Mouse (Mus musculus) intestine, embryonic 14.5 days (tissue): ENCODE results near the gene 1700001O22Rik. TPM values are rescaled to one million over a fixed set of nuclear protein-coding genes. Genes with fewer than 3 reads are reported as not detected.
A peak's percentile ranks its signal among the peaks of the same experiment; 100 is the strongest.

Source experiments
- ATAC-seq: fragments of 200-750 bp; cut with Nextera tagmentation; replicated peaks from 2 replicates; pipeline ENCODE4 v1.8.0; 2017; ENCODE audit warnings: low read depth, moderate number of reproducible peaks, moderate TSS enrichment, moderate library complexity; ENCODE audit not compliant: low FRiP score, low TSS enrichment
- DNase-seq: peaks from one replicate; pipeline ENCODE4 v3.0.0-alpha.2; 2018; ENCODE audit warnings: low spot score
- H3K27ac ChIP-seq: fragments of 300-500 bp; sonication (generic); 2 replicates; pipeline ENCODE4 v1.5.1; 2014; ENCODE audit warnings: low read depth, mild to moderate bottlenecking, control low read depth
- H3K27me3 ChIP-seq: fragments of 300-500 bp; sonication (generic); replicated peaks from 2 replicates; pipeline ENCODE4 v1.6.1; 2014; ENCODE audit warnings: low read length, control low read depth; ENCODE audit not compliant: control insufficient read depth, insufficient read depth
- H3K36me3 ChIP-seq: fragments of 300-500 bp; sonication (generic); 2 replicates; pipeline ENCODE4 v1.6.1; 2014; ENCODE audit warnings: low read length, control low read depth; ENCODE audit not compliant: control insufficient read depth, insufficient read depth
- H3K4me1 ChIP-seq: fragments of 300-500 bp; sonication (generic); replicated peaks from 2 replicates; pipeline ENCODE4 v1.6.1; 2014; ENCODE audit warnings: low read length, control low read depth, mixed read lengths; ENCODE audit not compliant: control insufficient read depth, insufficient read depth
- H3K4me2 ChIP-seq: fragments of 300-500 bp; sonication (generic); 2 replicates; pipeline ENCODE4 v1.6.1; 2014; ENCODE audit warnings: low read length
- H3K4me3 ChIP-seq: fragments of 300-500 bp; sonication (generic); 2 replicates; pipeline ENCODE4 v1.5.1; 2014; ENCODE audit warnings: low read depth, low read length, control low read depth, mixed read lengths
- H3K9ac ChIP-seq: fragments of 300-500 bp; sonication (generic); 2 replicates; pipeline ENCODE4 v1.6.1; 2014; ENCODE audit warnings: mild to moderate bottlenecking, low read length
- H3K9me3 ChIP-seq: fragments of 300-500 bp; sonication (generic); 2 replicates; pipeline ENCODE4 v1.6.1; 2016; ENCODE audit warnings: low read length, control low read depth; ENCODE audit not compliant: control insufficient read depth
- WGBS: fragments of 180-500 bp; shearing (Covaris S2); extraction: QIAGEN DNeasy Blood & Tissue Kit; methylation state at CpG from one replicate; pipeline ENCODE4 v1.1.7; 2014; 5-methylcytosine and 5-hydroxymethylcytosine counted together
- polyA plus RNA-seq: library from polyadenylated mRNA; unstranded; fragments of >200 nt; fragmentation: Nextera tagmentation; extraction: Ambion mirVana; gene quantifications from 2 replicates; pipeline ENCODE4 v1.2.1, GENCODE M21; 2014

The 1700001O22Rik gene
- polyA plus RNA-seq, 1 experiment from 2014 or later, result 2.1 TPM

DNA sequence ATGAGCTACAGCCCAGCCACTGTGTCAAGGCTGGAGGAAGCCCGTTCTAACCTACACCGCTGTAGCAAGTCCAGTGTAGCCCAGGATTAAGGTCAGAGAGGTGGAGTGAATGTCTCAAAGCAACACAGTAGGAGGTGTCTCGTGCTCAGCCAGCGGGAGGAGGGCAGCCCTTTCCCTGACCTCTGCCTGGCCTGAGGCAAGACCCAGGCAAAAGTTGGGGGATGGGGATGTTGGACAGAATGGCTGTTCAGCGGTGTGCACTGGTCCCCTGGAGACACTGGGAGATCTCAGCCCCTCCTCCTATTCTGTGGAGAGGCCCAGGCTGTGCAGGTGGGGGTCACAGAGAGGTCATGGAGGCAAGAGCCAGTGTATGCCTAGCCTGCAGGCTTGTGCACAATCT is 24.2 kb downstream of the 1700001O22Rik start:
- H3K4me1 ChIP-seq, result peaks cover 14% of the 10 kb centered on the region

DNA sequence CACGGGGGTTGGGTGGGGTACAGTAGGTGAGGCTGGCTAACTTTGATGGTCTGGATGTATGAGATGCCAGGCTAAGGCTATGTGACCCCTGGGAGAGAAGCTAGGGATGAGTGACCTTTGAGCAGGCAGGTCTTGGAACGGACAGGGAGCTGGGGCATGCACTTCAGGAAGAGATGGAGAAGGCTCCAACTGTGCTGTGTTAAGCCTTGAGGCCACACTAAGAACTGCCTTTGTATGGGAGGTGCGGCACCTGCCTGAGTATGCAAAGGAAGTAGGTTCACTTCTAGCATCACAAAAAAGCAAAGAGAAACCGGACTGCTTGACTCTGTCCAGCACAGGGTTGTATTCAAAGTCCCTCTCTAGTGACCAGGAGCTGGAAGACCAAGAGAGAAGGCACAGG is 25.2 kb downstream of the 1700001O22Rik start:
- H3K4me1 ChIP-seq, result peaks cover 7% of the 10 kb centered on the region
- no peak for DNase-seq
- ATAC-seq, result no peak
- H3K9ac ChIP-seq, result no peak overlapping the region
- H3K27ac ChIP-seq, result no peak overlapping the region
- H3K27me3 ChIP-seq, result no peaks in the 10 kb centered on the region
- WGBS, result 82% methylated on average over 4 of the region's 4 CpGs
- H3K9me3 ChIP-seq, result no peaks in the 10 kb centered on the region
- H3K4me2 ChIP-seq, result no peak overlapping the region
- H3K36me3 ChIP-seq, result no peaks in the 10 kb centered on the region
- H3K4me3 ChIP-seq, result no peak overlapping the region

More for the DNA sequence above, 24.2 kb downstream of the 1700001O22Rik start:
- WGBS, result 15% methylated on average over 5 of the region's 5 CpGs
- ATAC-seq (no peak; the same call in 1 of the 2 replicates), DNase-seq (no peak)
- Histone ChIP-seq H3K9ac (no peak overlapping the region), H3K4me3 (no peak overlapping the region), H3K9me3 (no peaks in the 10 kb centered on the region), H3K27me3 (no peaks in the 10 kb centered on the region), H3K4me2 (no peak overlapping the region), H3K36me3 (no peaks in the 10 kb centered on the region), H3K27ac (no peak overlapping the region)

- Histone ChIP-seq H3K4me1 (peaks cover 13% of the 10 kb centered on the region), H3K4me2 (no peak overlapping the region), H3K9me3 (no peaks in the 10 kb centered on the region), H3K4me3 (no peak overlapping the region), H3K36me3 (no peaks in the 10 kb centered on the region), H3K9ac (no peak overlapping the region), H3K27ac (no peak overlapping the region), H3K27me3 (no peaks in the 10 kb centered on the region)
- WGBS, result 71% methylated on average over 3 of the region's 3 CpGs
- no peak for DNase-seq
- no peak for ATAC-seq
Measured at GRCm38 (mm10) chr2:30777266-30777665, 26.2 kb downstream of the 1700001O22Rik start.

- no peak overlapping the region for H3K4me3 ChIP-seq
- no peak overlapping the region for H3K9ac ChIP-seq
- 56% methylated on average over 3 of the region's 3 CpGs for WGBS
- H3K4me1 ChIP-seq, result peaks cover 16% of the 10 kb centered on the region
- ATAC-seq (no peak), DNase-seq (no peak)
- H3K4me2 ChIP-seq, result no peak overlapping the region
- no peaks in the 10 kb centered on the region for H3K27me3 ChIP-seq
- no peak overlapping the region for H3K27ac ChIP-seq
- no peaks in the 10 kb centered on the region for H3K9me3 ChIP-seq
- H3K36me3 ChIP-seq, result no peaks in the 10 kb centered on the region
Measured at GRCm38 (mm10) chr2:30775955-30776354, 27.5 kb downstream of the 1700001O22Rik start.

GRCm38 (mm10) chr2:30773313-30774005 is 30.0 kb downstream of the 1700001O22Rik start:
- ATAC-seq (no peak), DNase-seq (no peak)
- H3K4me3 ChIP-seq, result no peak overlapping the region
- H3K27me3 ChIP-seq, result no peaks in the 10 kb centered on the region
- H3K4me1 ChIP-seq, result peaks cover 9% of the 10 kb centered on the region; the same call in 1 of the 2 replicates
- H3K9ac ChIP-seq, result no peak overlapping the region
- H3K4me2 ChIP-seq, result no peak overlapping the region
- H3K9me3 ChIP-seq, result no peaks in the 10 kb centered on the region
- WGBS, result 81% methylated on average over 8 of the region's 8 CpGs
- no peaks in the 10 kb centered on the region for H3K36me3 ChIP-seq
- 0 out of 2 replicates have a peak overlapping the region, but pooled peaks have one; percentile 38 for H3K27ac ChIP-seq

DNA sequence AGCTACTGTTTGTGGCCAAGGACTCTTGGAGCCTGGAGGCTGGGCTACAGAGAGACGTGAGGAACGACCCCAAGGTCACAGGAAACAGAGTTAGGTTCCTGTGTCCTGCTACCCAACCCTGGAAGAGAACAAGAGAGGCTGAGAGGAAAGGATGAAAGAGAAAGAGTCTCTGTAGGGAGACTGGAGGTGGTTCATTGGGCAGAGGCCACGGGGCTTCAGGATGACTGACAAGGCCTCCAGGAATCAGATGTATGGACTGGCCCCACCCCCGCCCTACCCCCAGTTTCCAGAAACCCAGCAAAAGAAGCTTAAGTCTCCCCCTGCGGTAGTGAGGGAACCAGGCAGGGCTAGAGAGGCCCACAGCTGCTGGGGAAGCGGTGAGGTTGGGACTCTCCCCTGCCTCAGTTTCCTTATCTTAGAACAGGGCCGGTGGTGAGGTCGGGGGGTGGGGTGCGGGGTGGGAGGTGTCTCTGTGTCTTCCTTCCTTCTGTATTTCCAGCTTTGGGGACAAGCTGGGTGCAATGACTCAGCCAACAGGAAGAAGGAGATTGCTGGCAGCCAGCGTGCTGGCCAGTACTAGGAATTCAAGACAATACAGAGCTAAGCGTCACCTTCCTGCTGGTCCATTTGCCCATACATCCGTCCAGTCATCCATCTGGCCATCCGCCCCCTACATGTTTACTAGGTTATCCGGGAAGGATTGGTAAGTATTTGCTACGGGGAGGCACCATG is 30.7 kb downstream of the 1700001O22Rik start:
- Histone ChIP-seq H3K9me3 (no peaks in the 10 kb centered on the region), H3K9ac (no peak overlapping the region), H3K4me1 (peaks cover 9% of the 10 kb centered on the region; the same call in 1 of the 2 replicates), H3K27ac (peak overlapping the region; percentile 44; the same call in 1 of the 2 replicates), H3K27me3 (no peaks in the 10 kb centered on the region), H3K4me2 (no peak overlapping the region), H3K36me3 (no peaks in the 10 kb centered on the region), H3K4me3 (no peak overlapping the region)
- WGBS, result 43% methylated on average over 15 of the region's 15 CpGs
- no peak for DNase-seq
- ATAC-seq, result peak; percentile 44; the same call in 1 of the 2 replicates

DNA sequence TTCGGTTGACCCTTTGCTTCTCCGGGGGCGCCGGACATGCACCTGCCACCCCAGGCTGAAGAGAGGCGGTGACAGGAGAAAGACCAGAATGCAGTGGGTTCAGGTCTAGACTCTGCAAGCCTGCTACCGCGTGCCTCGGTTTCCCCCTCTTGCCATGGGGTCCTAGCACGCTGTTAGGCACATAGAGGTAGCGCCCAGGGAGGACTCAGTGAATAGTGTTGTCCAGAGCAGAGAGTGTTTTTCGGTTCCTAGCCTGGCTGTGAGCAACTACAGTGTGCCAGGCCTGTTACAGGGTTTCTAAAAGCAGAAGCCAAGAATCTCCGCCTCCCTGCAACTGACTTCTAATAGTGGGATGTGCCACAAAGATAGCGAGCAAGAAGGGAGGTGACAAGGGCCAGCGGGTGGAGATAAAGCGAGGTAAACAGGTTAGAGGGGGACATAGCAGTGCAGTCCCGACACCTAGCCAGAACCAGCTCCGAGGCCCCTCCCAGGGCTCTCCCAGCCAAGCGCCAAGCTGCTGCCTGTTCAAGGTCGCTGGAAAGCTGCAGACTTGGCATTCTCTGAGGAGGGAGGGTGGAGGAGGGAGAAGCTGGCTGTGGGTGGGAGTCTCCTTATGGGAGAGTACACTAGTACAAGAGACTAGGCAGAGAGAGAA is 31.5 kb downstream of the 1700001O22Rik start:
- H3K4me3 ChIP-seq, result peak overlapping the region; percentile 36
- H3K4me1 ChIP-seq, result peaks cover 9% of the 10 kb centered on the region; the same call in 1 of the 2 replicates
- ATAC-seq (peak; percentile 50; the same call in 1 of the 2 replicates), DNase-seq (peak; percentile 76)
- peak overlapping the region; percentile 64 for H3K4me2 ChIP-seq
- H3K27me3 ChIP-seq, result no peaks in the 10 kb centered on the region
- peak overlapping the region; percentile 46 for H3K9ac ChIP-seq
- no peaks in the 10 kb centered on the region for H3K36me3 ChIP-seq
- H3K27ac ChIP-seq, result peak overlapping the region; percentile 55
- H3K9me3 ChIP-seq, result no peaks in the 10 kb centered on the region
- 7% methylated on average over 19 of the region's 19 CpGs for WGBS

- H3K4me2 ChIP-seq, result peak overlapping the region; percentile 64
- H3K36me3 ChIP-seq, result no peaks in the 10 kb centered on the region
- DNase-seq, result peak; percentile 57
- H3K9me3 ChIP-seq, result no peaks in the 10 kb centered on the region
- peaks cover 9% of the 10 kb centered on the region; the same call in 1 of the 2 replicates for H3K4me1 ChIP-seq
- peak overlapping the region; percentile 55 for H3K27ac ChIP-seq
- H3K27me3 ChIP-seq, result no peaks in the 10 kb centered on the region
- H3K9ac ChIP-seq, result peak overlapping the region; percentile 46
- H3K4me3 ChIP-seq, result peak overlapping the region; percentile 36
- 0 out of 2 replicates have a peak, but pooled peaks have one; percentile 22 for ATAC-seq
- 2% methylated on average over 51 of the region's 51 CpGs for WGBS
Measured at GRCm38 (mm10) chr2:30771368-30771805, 32.1 kb downstream of the 1700001O22Rik start.
